Mouse (Mus musculus): ENCODE data around the gene Ada.
"Not testable (repeated sequence)": the region's sequence is repeated elsewhere in the genome, so short reads cannot be mapped to it uniquely, and the experiment has no call there.

Ada gene

GRCm38 (mm10) chr2:163693716-163694314, 56.2 kb downstream of the Ada start:
- no peak for DNase-seq (ENCODE audit: low read depth)

- no peak for DNase-seq (ENCODE audit: low read depth)
These were observed 57.0 kb downstream of the Ada start for GRCm38 (mm10) chr2:163692873-163693612.

- no peak for DNase-seq (ENCODE audit: low read depth)
These were observed 58.0 kb downstream of the Ada start for GRCm38 (mm10) chr2:163691846-163692605.

DNA sequence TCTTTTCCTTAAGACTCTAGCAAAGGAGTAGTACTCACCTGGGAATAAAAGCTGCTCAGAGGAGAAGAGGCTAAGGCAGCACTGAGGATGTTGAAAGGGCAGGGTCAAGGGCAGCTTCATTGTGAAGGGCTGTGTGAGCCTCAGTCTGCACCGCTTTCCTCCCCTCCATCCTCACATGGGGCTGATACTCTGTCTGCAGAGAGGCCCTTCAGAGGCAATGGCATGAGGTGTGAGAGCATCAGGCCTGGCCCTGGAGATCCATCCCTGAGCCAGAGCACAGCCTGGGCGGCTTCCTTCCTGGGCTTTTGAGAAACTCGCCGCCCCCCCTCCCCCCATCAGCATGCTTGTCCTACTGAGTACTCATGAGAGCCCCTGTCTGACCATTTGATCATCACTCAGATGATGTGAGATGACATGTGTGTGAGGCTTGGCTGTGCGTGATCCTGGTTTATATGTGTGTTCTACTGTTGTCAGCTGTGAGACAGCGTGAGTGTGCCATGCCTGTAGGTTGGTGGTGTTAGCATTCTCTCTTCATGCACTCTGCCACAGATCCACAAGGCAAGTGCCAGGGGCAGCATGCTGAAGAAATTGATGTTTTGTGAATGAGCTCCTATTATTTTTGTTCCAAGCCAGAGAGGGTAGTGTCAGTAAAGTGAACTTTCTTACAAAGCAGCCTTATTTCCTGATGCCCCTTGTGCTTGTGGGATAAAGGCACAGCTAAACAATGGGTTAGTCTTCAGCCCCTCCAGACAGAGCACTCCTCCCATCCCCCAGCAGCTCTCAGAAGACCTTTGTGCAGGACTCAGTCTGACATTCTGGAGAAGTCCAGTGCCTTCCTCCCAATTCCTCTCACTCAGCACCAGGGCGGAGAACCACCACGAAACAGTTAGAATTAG, 59.4 kb downstream of the Ada start:
- DNase-seq (ENCODE audit: low read depth) = no peak

DNA sequence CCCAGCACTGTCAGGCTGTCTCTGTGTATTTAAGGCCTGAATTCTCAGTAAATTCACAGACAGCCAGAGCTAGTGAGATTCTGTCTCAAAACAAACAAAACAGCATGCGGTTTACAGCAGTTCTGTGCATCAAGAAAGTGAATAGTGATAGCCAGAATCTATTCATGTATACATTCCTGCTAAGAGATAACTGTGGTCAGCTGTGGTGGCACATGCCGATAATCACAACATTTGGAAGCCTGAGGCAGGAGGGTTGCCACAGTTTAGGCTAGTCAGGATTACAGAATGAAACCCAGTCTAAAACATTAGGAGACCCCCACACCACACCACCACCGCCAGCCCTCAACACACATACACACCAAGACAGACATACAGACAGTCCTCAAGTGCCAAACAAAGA, 60.3 kb downstream of the Ada start:
- no peak for DNase-seq (ENCODE audit: low read depth)

DNA sequence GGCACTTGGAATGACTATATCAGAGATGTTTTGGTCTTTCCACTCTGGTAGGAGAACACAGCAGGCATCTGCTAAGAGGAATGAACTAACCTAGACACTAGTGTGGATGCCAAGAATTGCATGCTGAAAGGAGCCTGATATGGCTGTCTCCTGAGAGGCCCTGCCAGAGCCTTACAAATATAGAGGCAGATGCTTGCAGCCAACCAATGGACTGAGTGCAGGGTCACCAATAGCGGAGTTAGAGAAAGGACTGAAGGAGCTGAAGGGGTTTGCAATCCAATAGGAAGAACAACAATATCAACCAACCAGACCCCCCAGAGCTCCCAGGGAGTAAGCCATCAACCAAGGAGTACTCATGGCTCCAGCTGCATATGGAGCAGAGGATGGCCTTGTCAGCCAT, 61.7 kb downstream of the Ada start:
- not testable (repeated sequence) for DNase-seq (ENCODE audit: low read depth)

DNA sequence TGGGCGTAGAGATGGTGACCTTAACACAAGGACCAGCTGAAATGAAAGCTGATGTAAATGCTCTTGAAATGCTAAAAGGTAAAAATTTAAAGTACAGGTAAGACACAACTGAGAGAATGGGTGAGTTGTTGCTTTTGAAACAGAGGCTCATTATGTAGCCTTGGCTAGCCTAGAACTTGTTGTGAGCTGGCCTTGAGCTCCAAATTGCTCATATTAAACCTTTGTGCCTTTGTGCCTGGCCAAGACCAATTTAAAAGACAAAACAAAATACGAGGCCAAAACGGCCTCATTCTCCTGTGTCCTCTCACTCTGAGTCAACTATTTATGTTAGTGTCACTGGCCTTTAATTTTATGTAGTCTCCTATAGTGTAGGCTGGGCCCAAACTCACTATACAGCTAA, 63.2 kb downstream of the Ada start:
- DNase-seq (ENCODE audit: low read depth) = no peak

DNA sequence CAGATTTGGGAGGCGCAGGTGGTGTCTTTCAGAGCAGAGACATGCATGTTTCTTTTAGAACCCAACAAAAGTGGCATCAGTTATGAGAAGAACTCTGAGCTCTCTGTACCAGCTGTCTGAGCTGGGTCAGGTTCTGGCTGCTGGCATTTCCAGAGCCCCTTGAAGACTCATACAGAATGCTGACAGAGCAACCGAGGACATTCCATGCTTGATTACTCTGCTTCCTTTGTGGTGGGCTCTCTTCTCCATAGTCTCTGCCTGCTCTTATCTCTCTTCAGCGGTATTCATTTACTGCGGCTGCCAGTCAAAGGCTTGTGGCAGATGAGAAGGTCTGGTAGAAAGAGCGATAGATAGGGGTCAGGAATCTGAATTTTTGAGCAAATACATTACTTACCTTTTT, 63.8 kb downstream of the Ada start:
- DNase-seq (ENCODE audit: low read depth) = no peak

GRCm38 (mm10) chr2:163685761-163686200, 64.3 kb downstream of the Ada start:
- DNase-seq (ENCODE audit: low read depth) = peak; percentile 61

GRCm38 (mm10) chr2:163685287-163685686, 64.8 kb downstream of the Ada start:
- DNase-seq (ENCODE audit: low read depth) = no peak

- DNase-seq (ENCODE audit: low read depth) = no peak
These were observed 67.7 kb downstream of the Ada start for GRCm38 (mm10) chr2:163682344-163682743.

DNA sequence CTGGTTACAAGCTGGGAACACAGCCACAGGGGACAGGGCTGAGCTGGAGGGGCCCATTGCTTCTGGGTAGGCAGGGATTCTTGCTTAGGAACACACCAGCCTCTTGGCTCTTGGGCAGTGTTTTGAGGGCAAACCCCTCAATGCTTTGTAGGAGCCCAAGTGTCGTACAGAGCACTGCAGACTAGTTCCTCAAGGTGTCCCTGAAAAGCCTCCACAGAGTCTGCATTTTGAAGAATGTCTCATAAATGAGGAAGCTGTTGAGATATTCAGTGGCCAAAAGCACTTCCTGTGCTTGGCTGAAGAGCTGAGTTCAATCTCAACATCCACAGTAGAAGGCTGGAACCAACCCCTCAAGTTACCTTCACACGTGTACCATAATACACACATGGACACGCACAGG, 73.3 kb downstream of the Ada start:
- DNase-seq (ENCODE audit: low read depth) = no peak
